Mouse (Mus musculus): Measurements from ENCODE around the gene Mdm2.

- TF ChIP-seq CTCF (IDR thresholded peaks at IDR 0.05; ENCODE audit: borderline replicate concordance, extremely low read depth, insufficient read depth, insufficient read length), result no peak
- no peak for TF ChIP-seq POLR2A (IDR thresholded peaks at IDR 0.05; ENCODE audit: borderline replicate concordance, extremely low read depth, insufficient read depth, insufficient read length, poor library complexity, severe bottlenecking)
These were observed 66.7 kb downstream of the Mdm2 start for GRCm38 (mm10) chr10:117643711-117644428.
